Mouse (Mus musculus): ENCODE results near the gene Cdnf. TPM values are rescaled to one million over a fixed set of nuclear protein-coding genes. Genes with fewer than 3 reads are reported as not detected.

The Cdnf gene
- polyA plus RNA-seq, 2 experiments: 0.08 to 0.33 TPM

DNA sequence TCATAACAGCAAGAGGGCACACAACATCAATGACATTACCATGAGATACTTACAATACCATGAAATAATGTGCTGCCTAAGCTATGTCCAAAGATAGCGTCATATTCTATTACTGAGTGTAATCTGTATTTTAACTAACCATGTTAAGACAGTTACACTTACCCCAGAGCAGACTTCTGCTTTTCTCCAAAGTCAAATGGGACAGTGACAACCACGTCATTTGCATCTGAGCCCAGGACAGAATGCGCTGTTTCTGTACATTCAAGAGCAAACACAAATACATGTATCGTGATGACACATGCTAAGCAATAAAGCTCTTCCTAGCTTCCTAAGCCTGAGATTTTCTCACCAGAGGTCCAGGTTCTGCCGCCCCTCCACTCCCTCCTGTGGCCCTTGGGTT lies 11.9 kb upstream of the Cdnf start:
- no peak for DNase-seq (ENCODE audit: low read depth in 3 of 3, low spot score in 3 of 3)
- no peak for TF ChIP-seq EP300 (IDR thresholded peaks at IDR 0.05; ENCODE audit: low read depth)
- no peak for TF ChIP-seq CTCF (IDR thresholded peaks at IDR 0.05; ENCODE audit: low read depth)
- Histone ChIP-seq H3K4me1 (replicated peaks; ENCODE audit: control insufficient read depth in 2 of 2, insufficient read depth in 2 of 2, low read length in 1 of 2) (0 out of 4 replicates have a peak, but pooled peaks cover 0 to 2% of the 10 kb centered on the region in 2 experiments), H3K4me2 (ENCODE audit: low read depth) (no peak overlapping the region), H3K9me3 (ENCODE audit: control insufficient read depth, low read length) (no peaks in the 10 kb centered on the region), H3K27ac (no peak overlapping the region), H3K4me3 (ENCODE audit: insufficient read depth in 1 of 2, low read depth in 2 of 2, low read length in 2 of 2) (no peak overlapping the region), H3K36me3 (replicated peaks; ENCODE audit: control insufficient read depth, insufficient read depth, low read depth) (peaks cover 50% of the 10 kb centered on the region), H3K27me3 (ENCODE audit: control insufficient read depth, insufficient read depth, low read length) (no peaks in the 10 kb centered on the region), H3K9ac (replicated peaks) (no peak overlapping the region)
- ATAC-seq (ENCODE audit: insufficient read depth): no peak
- 91% methylated on average over 5 of the region's 5 CpGs for WGBS (ENCODE audit: insufficient replicate concordance)

DNA sequence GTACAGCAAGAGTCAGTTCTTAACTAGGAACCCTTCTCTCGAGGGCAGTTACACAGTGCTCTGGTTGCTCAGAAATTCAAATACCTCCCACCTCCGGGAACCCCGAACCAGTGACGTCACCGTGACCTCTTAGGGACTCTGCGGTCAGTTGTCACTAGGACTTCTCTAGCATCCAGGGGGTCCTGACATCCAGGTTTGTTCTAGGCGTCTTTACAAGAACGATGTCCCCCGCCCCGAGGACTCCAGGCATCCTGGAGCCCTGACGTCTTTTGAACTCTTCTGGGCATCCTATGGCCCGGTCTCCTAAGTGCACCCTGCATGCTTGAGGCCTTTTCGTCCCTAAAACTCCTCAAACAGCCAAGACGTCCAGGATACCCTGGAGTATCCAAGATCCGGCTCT lies 754 bp upstream of the Cdnf start:
- no peaks in the 10 kb centered on the region for H3K9me3 ChIP-seq (ENCODE audit: control insufficient read depth, low read length)
- no peak for TF ChIP-seq CTCF (IDR thresholded peaks at IDR 0.05; ENCODE audit: low read depth)
- no peak for TF ChIP-seq EP300 (IDR thresholded peaks at IDR 0.05; ENCODE audit: low read depth)
- H3K4me1 ChIP-seq (replicated peaks; ENCODE audit: control insufficient read depth in 2 of 2, insufficient read depth in 2 of 2, low read length in 1 of 2): peaks cover 5 to 10% of the 10 kb centered on the region in 2 experiments; a peak in 3 of 4 replicates
- peak overlapping the region; percentile 66 to 93 for H3K4me3 ChIP-seq (ENCODE audit: insufficient read depth in 1 of 2, low read depth in 2 of 2, low read length in 2 of 2)
- H3K4me2 ChIP-seq (ENCODE audit: low read depth): peak overlapping the region; percentile 93
- WGBS (ENCODE audit: insufficient replicate concordance): under 1% methylated on average over 15 of the region's 15 CpGs
- ATAC-seq (ENCODE audit: insufficient read depth) (no peak), DNase-seq (ENCODE audit: low read depth in 3 of 3, low spot score in 3 of 3) (peak; percentile 45 to 70 (median 47))
- no peaks in the 10 kb centered on the region for H3K27me3 ChIP-seq (ENCODE audit: control insufficient read depth, insufficient read depth, low read length)
- H3K9ac ChIP-seq (replicated peaks): peak overlapping the region; percentile 85
- peaks cover 29% of the 10 kb centered on the region for H3K36me3 ChIP-seq (replicated peaks; ENCODE audit: control insufficient read depth, insufficient read depth, low read depth)
- H3K27ac ChIP-seq: peak overlapping the region; percentile 31; the same call in 1 of the 2 replicates

DNA sequence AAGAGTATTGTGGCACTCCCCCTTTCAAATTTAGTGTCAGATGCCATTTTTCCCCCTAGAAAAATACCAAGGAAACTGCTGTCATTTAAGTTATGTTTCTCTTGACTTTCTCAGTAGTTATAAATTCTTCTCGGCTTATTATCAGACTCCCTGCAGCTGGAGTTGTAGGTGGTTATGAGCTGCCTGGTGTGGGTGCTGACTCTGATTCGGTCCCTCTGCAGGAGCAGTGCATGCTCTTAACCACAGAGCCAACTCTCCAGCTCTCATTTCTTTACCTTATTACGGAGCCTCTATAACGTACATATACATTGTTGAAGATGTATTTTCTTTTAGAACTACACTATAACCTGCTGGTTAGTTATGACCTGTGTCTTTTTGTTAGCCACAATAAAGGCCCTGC lies 9.7 kb downstream of the Cdnf start:
- Histone ChIP-seq H3K4me3 (ENCODE audit: insufficient read depth in 1 of 2, low read depth in 2 of 2, low read length in 2 of 2) (no peak overlapping the region), H3K36me3 (replicated peaks; ENCODE audit: control insufficient read depth, insufficient read depth, low read depth) (no peaks in the 10 kb centered on the region), H3K4me2 (ENCODE audit: low read depth) (no peak overlapping the region), H3K4me1 (replicated peaks; ENCODE audit: control insufficient read depth in 2 of 2, insufficient read depth in 2 of 2, low read length in 1 of 2) (no peaks in the 10 kb centered on the region), H3K9ac (replicated peaks) (no peak overlapping the region), H3K27me3 (ENCODE audit: control insufficient read depth, insufficient read depth, low read length) (no peaks in the 10 kb centered on the region), H3K9me3 (ENCODE audit: control insufficient read depth, low read length) (no peaks in the 10 kb centered on the region), H3K27ac (no peak overlapping the region)
- DNase-seq (ENCODE audit: low read depth in 3 of 3, low spot score in 3 of 3) (no peak), ATAC-seq (ENCODE audit: insufficient read depth) (no peak)
- TF ChIP-seq CTCF (IDR thresholded peaks at IDR 0.05; ENCODE audit: low read depth) (no peak), EP300 (IDR thresholded peaks at IDR 0.05; ENCODE audit: low read depth) (no peak)
- WGBS (ENCODE audit: insufficient replicate concordance): 41% methylated on average over 4 of the region's 4 CpGs

DNA sequence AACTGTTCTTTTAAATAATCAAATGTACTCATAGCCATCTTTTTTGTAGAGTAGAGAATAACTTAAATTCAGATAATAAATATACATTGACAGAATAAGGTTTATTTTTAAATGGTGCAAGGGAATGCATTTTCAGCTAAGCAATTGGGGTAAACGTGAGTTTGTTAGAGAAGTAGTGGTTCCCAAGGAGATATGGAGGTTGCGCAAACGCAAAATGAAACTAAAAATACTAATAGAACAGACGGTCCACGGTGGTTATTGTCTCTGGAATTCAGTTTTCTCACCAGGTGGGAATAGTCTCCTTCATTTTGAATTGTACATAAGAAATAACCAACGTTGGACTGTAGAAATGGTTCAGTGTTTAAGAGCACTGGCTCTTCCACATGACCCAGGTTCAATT lies 13.5 kb downstream of the Cdnf start:
- no peak overlapping the region for H3K9ac ChIP-seq (replicated peaks)
- ATAC-seq (ENCODE audit: insufficient read depth): no peak

DNA sequence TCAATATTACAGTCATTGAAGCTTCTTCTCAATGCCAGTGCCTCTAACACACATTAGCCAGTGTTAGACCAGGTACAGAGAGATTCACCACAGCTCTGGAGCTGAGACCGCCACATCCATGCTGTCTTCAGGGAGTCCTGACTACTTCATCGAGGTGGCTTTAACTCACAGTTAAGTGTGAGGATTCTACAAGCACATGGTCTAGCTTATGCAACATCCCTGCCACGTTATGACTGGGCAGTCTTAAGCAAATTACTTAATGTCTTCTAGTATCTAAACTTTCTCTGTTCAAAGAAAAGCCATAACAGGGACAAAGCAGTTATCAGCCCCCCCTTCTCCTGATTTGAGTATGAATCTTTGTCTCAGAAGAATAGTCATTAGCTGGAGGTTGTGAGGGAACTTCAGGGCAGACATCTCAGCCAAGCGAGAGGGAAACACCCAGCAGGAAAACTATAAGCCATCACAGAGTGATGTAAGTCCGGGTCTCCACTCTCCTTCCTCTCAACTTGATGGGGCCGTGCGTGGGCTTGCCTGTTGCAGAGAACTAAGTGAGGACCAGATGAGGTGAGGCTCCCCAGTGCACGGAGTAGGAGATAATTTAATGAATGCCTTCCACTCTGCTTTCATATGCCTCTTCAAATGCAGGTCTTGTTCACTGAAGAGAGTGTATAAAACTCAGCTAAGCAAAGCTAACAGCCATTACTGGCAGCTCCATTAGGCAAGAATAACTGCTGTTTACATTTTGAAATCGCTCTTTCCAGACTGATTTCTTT lies 28.7 kb downstream of the Cdnf start:
- no peaks in the 10 kb centered on the region for H3K9me3 ChIP-seq (ENCODE audit: control insufficient read depth, low read length)
- no peak overlapping the region for H3K4me2 ChIP-seq (ENCODE audit: low read depth)
- H3K36me3 ChIP-seq (replicated peaks; ENCODE audit: control insufficient read depth, insufficient read depth, low read depth): no peaks in the 10 kb centered on the region
- no peaks in the 10 kb centered on the region for H3K27me3 ChIP-seq (ENCODE audit: control insufficient read depth, insufficient read depth, low read length)
- TF ChIP-seq CTCF (IDR thresholded peaks at IDR 0.05; ENCODE audit: low read depth): no peak
- TF ChIP-seq EP300 (IDR thresholded peaks at IDR 0.05; ENCODE audit: low read depth): no peak
- 43% methylated on average over 9 of the region's 9 CpGs for WGBS (ENCODE audit: insufficient replicate concordance)
- no peak overlapping the region for H3K9ac ChIP-seq (replicated peaks)
- peaks cover 0 to 1% of the 10 kb centered on the region in 2 experiments; a peak in 1 of 4 replicates for H3K4me1 ChIP-seq (replicated peaks; ENCODE audit: control insufficient read depth in 2 of 2, insufficient read depth in 2 of 2, low read length in 1 of 2)
- ATAC-seq (ENCODE audit: insufficient read depth) (no peak), DNase-seq (ENCODE audit: low read depth in 3 of 3, low spot score in 3 of 3) (no peak)
- no peak overlapping the region for H3K4me3 ChIP-seq (ENCODE audit: insufficient read depth in 1 of 2, low read depth in 2 of 2, low read length in 2 of 2)
- H3K27ac ChIP-seq: no peak overlapping the region

More for the DNA sequence above, 13.5 kb downstream of the Cdnf start:
- H3K4me3 ChIP-seq (ENCODE audit: insufficient read depth in 1 of 2, low read depth in 2 of 2, low read length in 2 of 2): no peak overlapping the region
- H3K27me3 ChIP-seq (ENCODE audit: control insufficient read depth, insufficient read depth, low read length): no peaks in the 10 kb centered on the region
- no peak for DNase-seq (ENCODE audit: low read depth in 3 of 3, low spot score in 3 of 3)
- no peak overlapping the region for H3K27ac ChIP-seq
- WGBS (ENCODE audit: insufficient replicate concordance): 58% methylated on average over 6 of the region's 6 CpGs
- no peak overlapping the region for H3K4me2 ChIP-seq (ENCODE audit: low read depth)
- H3K36me3 ChIP-seq (replicated peaks; ENCODE audit: control insufficient read depth, insufficient read depth, low read depth): no peaks in the 10 kb centered on the region
- H3K9me3 ChIP-seq (ENCODE audit: control insufficient read depth, low read length): no peaks in the 10 kb centered on the region
- TF ChIP-seq EP300 (IDR thresholded peaks at IDR 0.05; ENCODE audit: low read depth): no peak
- no peak for TF ChIP-seq CTCF (IDR thresholded peaks at IDR 0.05; ENCODE audit: low read depth)
- no peaks in the 10 kb centered on the region for H3K4me1 ChIP-seq (replicated peaks; ENCODE audit: control insufficient read depth in 2 of 2, insufficient read depth in 2 of 2, low read length in 1 of 2)

Measured in liver, embryonic 14.5 days (tissue).